Mouse (Mus musculus) forebrain, embryonic 14.5 days (tissue): ENCODE results near the gene Gm47985. TPM values are rescaled to one million over a fixed set of nuclear protein-coding genes. Genes with fewer than 3 reads are reported as not detected.
"Not testable (repeated sequence)": the region's sequence is repeated elsewhere in the genome, so short reads cannot be mapped to it uniquely, and the experiment has no call there.

Source experiments
- ATAC-seq: fragments of 200-750 bp; cut with Nextera tagmentation; 2 replicates; pipeline ENCODE4 v1.8.0; 2017; ENCODE audit warnings: mild to moderate bottlenecking, moderate library complexity
- DNase-seq: peaks from one replicate; pipeline ENCODE4 v3.0.0-alpha.2; 2015; ENCODE audit warnings: low spot score
- H3K27ac ChIP-seq: fragments of 300-500 bp; sonication (generic); 2 replicates; pipeline ENCODE4 v1.5.1; 2014; ENCODE audit warnings: low read depth, mild to moderate bottlenecking, control low read depth, low read length, moderate library complexity
- H3K27me3 ChIP-seq: fragments of 300-500 bp; sonication (generic); replicated peaks from 2 replicates; pipeline ENCODE4 v1.6.1; 2014; ENCODE audit warnings: low read length, control low read depth, mixed read lengths; ENCODE audit not compliant: control insufficient read depth, insufficient read depth
- H3K36me3 ChIP-seq: fragments of 300-500 bp; sonication (generic); 2 replicates; pipeline ENCODE4 v1.6.1; 2014; ENCODE audit warnings: low read length, control low read depth; ENCODE audit not compliant: control insufficient read depth, insufficient read depth
- H3K4me1 ChIP-seq: fragments of 300-500 bp; sonication (generic); 2 replicates; pipeline ENCODE4 v1.6.1; 2014; ENCODE audit warnings: antibody characterized with exemption, low read length, control low read depth; ENCODE audit not compliant: control insufficient read depth, insufficient read depth
- H3K4me2 ChIP-seq: fragments of 300-500 bp; sonication (generic); 2 replicates; pipeline ENCODE4 v1.6.1; 2014; ENCODE audit warnings: mild to moderate bottlenecking, control low read depth, low read length
- H3K4me3 ChIP-seq: fragments of 300-500 bp; sonication (generic); 2 replicates; pipeline ENCODE4 v1.5.1; 2014; ENCODE audit warnings: low read depth, low read length, control low read depth
- H3K9ac ChIP-seq: fragments of 300-500 bp; sonication (generic); 2 replicates; pipeline ENCODE4 v1.6.1; 2014; ENCODE audit warnings: mild to moderate bottlenecking, low read length, control low read depth, moderate library complexity
- H3K9me3 ChIP-seq: fragments of 300-500 bp; sonication (generic); replicated peaks from 2 replicates; pipeline ENCODE4 v1.6.1; 2016; ENCODE audit warnings: low read length, control low read depth, mixed read lengths; ENCODE audit not compliant: control insufficient read depth
- WGBS: fragments of 180-500 bp; shearing (Covaris S2); extraction: QIAGEN DNeasy Blood & Tissue Kit; methylation state at CpG from one replicate; pipeline ENCODE4 v1.1.7; 2014; 5-methylcytosine and 5-hydroxymethylcytosine counted together
- polyA plus RNA-seq: library from polyadenylated mRNA; unstranded; fragments of >200 nt; fragmentation: Nextera tagmentation; extraction: Ambion mirVana; gene quantifications from 2 replicates; pipeline ENCODE4 v1.2.1, GENCODE M21; 2014

Gm47985 gene
- polyA plus RNA-seq, 1 experiment from 2014 or later = not detected

GRCm38 (mm10) chr1:151192075-151192474 lies 9.7 kb downstream of the Gm47985 start, which contains the start of gene Gm8947:
Gm8947 (plus strand) TSS chr1:151192376.
- not testable (repeated sequence) for H3K27me3 ChIP-seq, ATAC-seq, H3K4me1 ChIP-seq, H3K9me3 ChIP-seq, H3K4me2 ChIP-seq, DNase-seq, H3K36me3 ChIP-seq, H3K4me3 ChIP-seq, H3K9ac ChIP-seq, H3K27ac ChIP-seq
- no CpG with 5 or more reads among the region's 7 CpGs for WGBS

- 94% methylated on average over 12 of the region's 15 CpGs for WGBS
- H3K4me2 ChIP-seq, H3K36me3 ChIP-seq, H3K27ac ChIP-seq, H3K27me3 ChIP-seq, ATAC-seq, H3K4me1 ChIP-seq, DNase-seq, H3K9ac ChIP-seq, H3K9me3 ChIP-seq, H3K4me3 ChIP-seq: not testable (repeated sequence)
Observed at GRCm38 (mm10) chr1:151192739-151193138, 10.4 kb downstream of the Gm47985 start.

- ATAC-seq, H3K36me3 ChIP-seq, H3K9me3 ChIP-seq, H3K4me3 ChIP-seq, H3K4me2 ChIP-seq, H3K27ac ChIP-seq, H3K4me1 ChIP-seq, DNase-seq, H3K9ac ChIP-seq, H3K27me3 ChIP-seq: not testable (repeated sequence)
- 53% methylated on average over 4 of the region's 4 CpGs for whole genome bisulfite sequencing
Observed at GRCm38 (mm10) chr1:151195986-151196385, 13.6 kb downstream of the Gm47985 start.

- H3K4me1 ChIP-seq, H3K4me2 ChIP-seq, H3K9ac ChIP-seq: not testable (repeated sequence)
Observed at GRCm38 (mm10) chr1:151196690-151197089, 14.4 kb downstream of the Gm47985 start.

GRCm38 (mm10) chr1:151198120-151198519 lies 15.8 kb downstream of the Gm47985 start, which contains the start of gene Gm47995:
Gm47995 (plus strand) TSS chr1:151198448.
- 67% methylated on average over 2 of the region's 4 CpGs for WGBS
- H3K4me1 ChIP-seq, H3K4me2 ChIP-seq, DNase-seq, H3K9me3 ChIP-seq, ATAC-seq, H3K27me3 ChIP-seq, H3K27ac ChIP-seq, H3K9ac ChIP-seq, H3K4me3 ChIP-seq, H3K36me3 ChIP-seq: not testable (repeated sequence)

More at GRCm38 (mm10) chr1:151196690-151197089, 14.4 kb downstream of the Gm47985 start:
- ATAC-seq, H3K9me3 ChIP-seq, DNase-seq, H3K4me3 ChIP-seq, H3K27me3 ChIP-seq, H3K27ac ChIP-seq, H3K36me3 ChIP-seq: not testable (repeated sequence)
- WGBS = 80% methylated on average over 3 of the region's 3 CpGs

GRCm38 (mm10) chr1:151200620-151201019 lies 18.3 kb downstream of the Gm47985 start:
- H3K27ac ChIP-seq, H3K4me1 ChIP-seq, H3K9ac ChIP-seq, ATAC-seq, H3K9me3 ChIP-seq, DNase-seq, H3K27me3 ChIP-seq, H3K4me2 ChIP-seq, H3K4me3 ChIP-seq, H3K36me3 ChIP-seq: not testable (repeated sequence)

- not testable (repeated sequence) for H3K9me3 ChIP-seq, H3K4me2 ChIP-seq, H3K9ac ChIP-seq, ATAC-seq, DNase-seq, H3K36me3 ChIP-seq, H3K4me3 ChIP-seq, H3K4me1 ChIP-seq, H3K27me3 ChIP-seq, H3K27ac ChIP-seq
- WGBS = 81% methylated on average over 3 of the region's 5 CpGs
Observed at GRCm38 (mm10) chr1:151202771-151203170, 20.4 kb downstream of the Gm47985 start.

DNA sequence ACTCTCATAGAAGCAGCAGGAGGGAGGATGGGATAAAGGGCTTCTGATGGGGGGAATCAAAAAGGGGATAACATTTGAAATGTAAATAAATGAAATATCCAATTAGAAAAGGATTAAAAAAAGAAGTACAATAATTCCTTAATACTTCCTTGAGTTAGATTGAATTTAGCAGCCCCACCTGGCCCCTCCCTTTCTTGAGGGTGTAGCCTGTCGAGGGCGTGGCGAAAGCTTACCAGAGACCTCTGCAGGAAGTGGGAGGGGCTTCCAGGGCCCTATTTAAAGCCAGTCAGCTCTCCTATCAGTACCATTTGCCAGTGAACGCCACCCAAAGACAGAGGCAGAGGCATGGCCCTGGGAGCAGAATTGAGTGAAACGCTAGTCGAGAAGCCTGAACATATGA lies 21.5 kb downstream of the Gm47985 start, which contains the start of gene 3110040M04Rik:
3110040M04Rik (plus strand) TSS at position 304 of the 400 bp plus-strand sequence.
- not testable (repeated sequence) for H3K27ac ChIP-seq, H3K4me1 ChIP-seq, H3K9me3 ChIP-seq, DNase-seq, H3K9ac ChIP-seq, H3K4me3 ChIP-seq, H3K4me2 ChIP-seq, H3K27me3 ChIP-seq, ATAC-seq, H3K36me3 ChIP-seq
- WGBS = no CpG with 5 or more reads among the region's 6 CpGs

DNA sequence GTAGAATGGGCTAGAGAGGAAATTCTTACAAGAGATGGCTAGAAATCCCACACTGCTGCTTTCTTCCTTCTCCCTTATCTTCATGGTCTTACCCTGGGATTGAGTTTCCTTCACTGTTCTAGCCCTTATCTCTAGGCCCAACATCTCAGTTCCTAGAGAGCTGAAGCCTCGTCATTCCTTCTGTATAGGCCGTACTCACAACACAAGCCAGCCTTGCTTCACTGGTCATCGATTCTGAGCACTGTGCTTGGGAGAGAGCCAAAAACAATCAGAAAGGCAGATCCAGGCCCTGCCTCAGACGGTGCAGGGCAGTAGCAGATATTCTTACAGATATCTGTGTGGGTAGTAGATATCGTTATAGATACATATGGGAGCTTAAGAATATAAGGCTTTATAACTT lies 26.2 kb downstream of the Gm47985 start:
- not testable (repeated sequence) for DNase-seq, H3K27ac ChIP-seq, H3K4me1 ChIP-seq, H3K4me3 ChIP-seq, H3K4me2 ChIP-seq, ATAC-seq, H3K9ac ChIP-seq, H3K27me3 ChIP-seq, H3K9me3 ChIP-seq, H3K36me3 ChIP-seq
- WGBS = 71% methylated on average over 3 of the region's 5 CpGs
